Mouse (Mus musculus) CH12.LX (cell line): ENCODE measurements around the gene Abhd16a. TPM values are rescaled to one million over a fixed set of nuclear protein-coding genes. Genes with fewer than 3 reads are reported as not detected.

Source experiments
- DNase-seq: peaks from one replicate; pipeline ENCODE4 v3.0.0-alpha.2; 2013; ENCODE audit errors: extremely low read depth
- H3K27ac ChIP-seq: 2 replicates; pipeline ENCODE4 v1.5.1; 2012; ENCODE audit warnings: low read depth, mild to moderate bottlenecking, control low read depth, moderate library complexity; ENCODE audit not compliant: insufficient read depth
- H3K27me3 ChIP-seq: replicated peaks from 2 replicates; pipeline ENCODE3; 2012; ENCODE audit warnings: inconsistent platforms
- H3K36me3 ChIP-seq, 2 experiments: replicated peaks in 1 of 2; 2 replicates each; pipeline versions ENCODE3 to v1.6.1; 2012; ENCODE audit warnings: inconsistent platforms in 1 of 2, low read length in 1 of 2, mild to moderate bottlenecking in 1 of 2, mixed read lengths in 1 of 2, moderate library complexity in 1 of 2; ENCODE audit not compliant: control insufficient read depth in 1 of 2, insufficient read depth in 1 of 2
- H3K4me1 ChIP-seq, 2 experiments: 2 replicates each; pipeline ENCODE4 v1.6.1; 2012; ENCODE audit warnings: inconsistent platforms in 1 of 2, moderate library complexity in 1 of 2; ENCODE audit not compliant: insufficient read depth in 2 of 2, control insufficient read depth in 1 of 2
- H3K4me2 ChIP-seq: 2 replicates; pipeline ENCODE4 v1.6.1; 2012; ENCODE audit warnings: low read depth, mild to moderate bottlenecking, control low read depth; ENCODE audit not compliant: poor library complexity, insufficient read depth, severe bottlenecking
- H3K4me3 ChIP-seq, 3 experiments: fragments of 150-350 bp in 1 of 3; sonication (generic) in 1 of 3; replicated peaks in 1 of 3; 2 replicates each; pipeline versions ENCODE3 to v1.5.1; 2011 to 2012; ENCODE audit warnings: low read depth in 2 of 3, low read length in 2 of 3, mild to moderate bottlenecking in 2 of 3, moderate library complexity in 2 of 3, control low read depth in 1 of 3, improper control_type of control experiment in 1 of 3, inconsistent platforms in 1 of 3, mixed read lengths in 1 of 3; ENCODE audit not compliant: poor library complexity in 1 of 3
- H3K79me2 ChIP-seq: replicated peaks from 2 replicates; pipeline ENCODE4 v1.6.1; 2012; ENCODE audit warnings: mild to moderate bottlenecking, moderate library complexity; ENCODE audit not compliant: control insufficient read depth, poor library complexity, insufficient read depth, severe bottlenecking; ENCODE audit errors: extremely low read depth
- H3K9ac ChIP-seq: 2 replicates; pipeline ENCODE4 v1.6.1; 2012; ENCODE audit warnings: low read depth, mild to moderate bottlenecking, control low read depth, moderate library complexity; ENCODE audit not compliant: insufficient read depth
- H3K9me3 ChIP-seq: replicated peaks from 2 replicates; pipeline ENCODE3; 2012; ENCODE audit warnings: low read length, inconsistent platforms, mixed read lengths
- BHLHE40 ChIP-seq: IDR thresholded peaks from 2 replicates; pipeline ENCODE4 v1.6.1; 2011; ENCODE audit warnings: mild to moderate bottlenecking, low read depth, low read length, improper control_type of control experiment
- CHD1 ChIP-seq: IDR thresholded peaks from 2 replicates; pipeline ENCODE4 v1.6.1; 2012; ENCODE audit warnings: low read depth, low read length, improper control_type of control experiment, inconsistent platforms
- CTCF ChIP-seq, 2 experiments: IDR thresholded peaks in 1 of 2; conservative IDR thresholded peaks in 1 of 2; 2 replicates each; pipeline ENCODE4 v1.5.1; 2011 to 2012; ENCODE audit warnings: low read depth in 2 of 2, low read length in 2 of 2, improper control_type of control experiment in 1 of 2, inconsistent platforms in 1 of 2, mild to moderate bottlenecking in 1 of 2, moderate library complexity in 1 of 2
- E2F4 ChIP-seq: IDR thresholded peaks from 2 replicates; pipeline ENCODE4 v1.6.1; 2011; ENCODE audit warnings: low read depth, low read length, improper control_type of control experiment; ENCODE audit not compliant: insufficient replicate concordance
- ELF1 ChIP-seq: IDR thresholded peaks from 2 replicates; pipeline ENCODE4 v1.6.1; 2014; ENCODE audit warnings: low read depth, mild to moderate bottlenecking, inconsistent platforms, low read length, improper control_type of control experiment
- HCFC1 ChIP-seq: IDR thresholded peaks from 2 replicates; pipeline ENCODE4 v1.6.1; 2012; ENCODE audit warnings: low read depth, mild to moderate bottlenecking, inconsistent platforms, low read length, improper control_type of control experiment
- MAFK ChIP-seq: IDR thresholded peaks from 2 replicates; pipeline ENCODE4 v1.6.1; 2011; ENCODE audit warnings: low read length, improper control_type of control experiment; ENCODE audit not compliant: insufficient replicate concordance
- MAX ChIP-seq: IDR thresholded peaks from 2 replicates; pipeline ENCODE4 v1.6.1; 2011; ENCODE audit warnings: low read length, improper control_type of control experiment
- MAZ ChIP-seq: IDR thresholded peaks from 2 replicates; pipeline ENCODE4 v1.6.1; 2012; ENCODE audit warnings: low read depth, mild to moderate bottlenecking, inconsistent platforms, low read length, improper control_type of control experiment, moderate library complexity
- MEF2A ChIP-seq: IDR thresholded peaks from 2 replicates; pipeline ENCODE4 v1.6.1; 2014; ENCODE audit warnings: low read depth, mild to moderate bottlenecking, inconsistent platforms, low read length, improper control_type of control experiment, borderline replicate concordance
- MXI1 ChIP-seq: IDR thresholded peaks from 2 replicates; pipeline ENCODE4 v1.6.1; 2011; ENCODE audit warnings: mild to moderate bottlenecking, low read depth, low read length, improper control_type of control experiment
- MYC ChIP-seq: IDR thresholded peaks from 2 replicates; pipeline ENCODE4 v1.6.1; 2011; ENCODE audit warnings: low read depth, mild to moderate bottlenecking, improper control_type of control experiment, low read length
- NELFE ChIP-seq: IDR thresholded peaks from 2 replicates; pipeline ENCODE4 v1.6.1; 2011; ENCODE audit warnings: low read depth, low read length, improper control_type of control experiment
- NRF1 ChIP-seq: IDR thresholded peaks from 2 replicates; pipeline ENCODE4 v1.6.1; 2014; ENCODE audit warnings: low read depth, mild to moderate bottlenecking, inconsistent platforms, low read length, improper control_type of control experiment, moderate library complexity
- POLR2A ChIP-seq: IDR thresholded peaks from 2 replicates; pipeline ENCODE4 v1.6.1; 2011; ENCODE audit warnings: low read depth, mild to moderate bottlenecking, improper control_type of control experiment, low read length
- POLR2AphosphoS2 ChIP-seq: IDR thresholded peaks from 2 replicates; pipeline ENCODE4 v1.6.1; 2011; ENCODE audit warnings: low read depth, low read length, improper control_type of control experiment
- RCOR1 ChIP-seq: conservative IDR thresholded peaks from 2 replicates; pipeline ENCODE4 v1.6.1; 2012; ENCODE audit warnings: low read depth, mild to moderate bottlenecking, inconsistent platforms, low read length, improper control_type of control experiment
- SIN3A ChIP-seq: IDR thresholded peaks from 2 replicates; pipeline ENCODE4 v1.6.1; 2012; ENCODE audit warnings: low read length, improper control_type of control experiment, inconsistent platforms
- TCF12 ChIP-seq: IDR thresholded peaks from 2 replicates; pipeline ENCODE4 v1.6.1; 2014; ENCODE audit warnings: low read depth, mild to moderate bottlenecking, inconsistent platforms, low read length, improper control_type of control experiment
- UBTF ChIP-seq: IDR thresholded peaks from 2 replicates; pipeline ENCODE4 v1.6.1; 2012; ENCODE audit warnings: low read depth, mild to moderate bottlenecking, inconsistent platforms, low read length, improper control_type of control experiment, moderate library complexity
- ZMIZ1 ChIP-seq: IDR thresholded peaks from 2 replicates; pipeline ENCODE4 v1.6.1; 2012; ENCODE audit warnings: low read depth, mild to moderate bottlenecking, inconsistent platforms, low read length, improper control_type of control experiment
- dilution Hi-C: fragments of 300-500 bp; cut with MboI; formaldehyde crosslinking; loops from 2 replicates; pipeline ENCODE4 v1.14.3; 2020; ENCODE audit warnings: low sequenced_read_pairs; ENCODE audit not compliant: extremely low pct_unique_long_range_greater_than_20kb, extremely low pct_ligation_motif_present
- in situ Hi-C: fragments of 300-500 bp; cut with MboI; formaldehyde crosslinking; loops from 3 replicates; pipeline ENCODE4 v1.14.3; 2019; ENCODE audit warnings: low sequenced_read_pairs, low pct_ligation_motif_present, low pct_unique_long_range_greater_than_20kb, mixed read lengths
- polyA plus RNA-seq: library from polyadenylated mRNA; unstranded; fragments of >175 nt; gene quantifications from 2 replicates; pipeline ENCODE4 v1.2.1, GENCODE M21; 2012; ENCODE audit warnings: low read depth; ENCODE audit not compliant: insufficient read length
- total RNA-seq, 2 experiments: library from RNA; depleted of rRNA; stranded (reverse); fragments of 300-350 nt in 1 of 2; fragments of >200 nt in 1 of 2; gene quantifications; 2 replicates each; pipeline ENCODE4 v1.2.3; 2012 to 2014

Gene Abhd16a
- 15.3 and 16.2 TPM in 2 replicates for total RNA-seq (2012; rRNA removed)
- 11.7 and 16.6 TPM in 2 replicates for total RNA-seq (2014; rRNA removed)
- polyA plus RNA-seq, result 10.7 and 11.6 TPM in 2 replicates

DNA sequence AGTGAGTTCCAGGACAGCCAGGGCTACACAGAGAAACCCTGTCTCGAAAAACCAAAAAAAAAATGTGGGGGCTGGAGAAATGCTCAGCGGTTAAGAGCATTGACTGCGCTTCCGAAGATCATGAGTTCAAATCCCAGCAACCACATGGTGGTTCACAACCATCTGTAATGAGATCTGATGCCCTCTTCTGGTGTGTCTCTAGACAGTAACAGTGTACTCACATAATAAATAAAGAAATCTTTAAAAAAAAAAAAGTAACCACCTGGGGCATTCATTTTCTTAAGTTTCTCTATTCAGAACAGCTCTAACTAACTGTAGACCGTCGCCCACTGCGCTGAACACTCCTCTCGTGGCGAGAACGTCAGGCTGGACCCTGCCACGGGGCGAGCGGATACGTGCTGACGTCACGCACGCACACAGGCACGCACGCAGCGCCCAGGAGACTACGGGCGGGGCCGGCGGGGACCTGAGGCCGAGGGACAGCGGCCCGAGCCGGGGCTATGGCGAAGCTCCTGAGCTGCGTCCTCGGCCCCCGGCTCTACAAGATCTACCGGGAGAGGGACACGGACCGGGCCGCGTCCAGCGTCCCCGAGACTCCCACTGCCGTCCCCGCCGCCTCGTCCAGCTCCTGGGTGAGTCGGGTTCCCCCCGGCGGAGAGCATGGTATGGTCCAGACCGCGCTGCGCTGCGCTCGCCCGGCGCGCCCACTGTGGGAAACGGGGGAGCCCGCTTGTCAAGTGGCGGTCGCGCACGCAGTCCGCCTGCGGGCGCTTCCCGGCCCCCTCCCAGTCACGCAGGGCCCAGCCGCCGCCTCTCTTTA is at the start of gene Abhd16a:
Gene Abhd16a (plus strand): TSS at position 439 of the 820 bp plus-strand sequence.
- Histone ChIP-seq H3K27me3 (peaks cover 17% of the 10 kb centered on the region), H3K36me3 (peaks cover 13 to 34% of the 10 kb centered on the region in 2 experiments), H3K4me2 (peak within 1 kb of the TSS; percentile 87), H3K79me2 (no peaks in the 10 kb centered on the region; the same call in 1 of the 2 replicates), H3K4me1 (peaks cover 6 to 10% of the 10 kb centered on the region in 2 experiments), H3K4me3 (peak within 1 kb of the TSS; percentile 61 to 70 (median 66)), H3K27ac (peak within 1 kb of the TSS; percentile 33; the same call in 1 of the 2 replicates)
- dilution Hi-C loops (no loop called here), in situ Hi-C loops (no loop called here)
- TF ChIP-seq CTCF (conservative IDR thresholded peaks at IDR 0.05 in 1 of 2, IDR thresholded peaks at IDR 0.05 in 1 of 2; ENCODE audit: low read depth in 2 of 2, low read length in 2 of 2) (peak in 1 of 2 experiments; percentile 36; a peak in 2 of 4 replicates), POLR2AphosphoS2 (0 out of 2 replicates have a peak, but pooled peaks have one; percentile 39), TCF12 (peak; percentile 68; the same call in 1 of the 2 replicates), CHD1 (peak; percentile 98), UBTF (no peak), NRF1 (no peak; the same call in none of the 2 replicates), ZMIZ1 (peak; percentile 59), BHLHE40 (peak; percentile 69), MYC (peak; percentile 86), NELFE (peak; percentile 75), MAZ (peak; percentile 68), POLR2A (peak; percentile 85), MEF2A (no peak; the same call in 1 of the 2 replicates), SIN3A (peak; percentile 82), RCOR1 (no peak), MAX (peak; percentile 87), E2F4 (no peak), HCFC1 (peak; percentile 44), MAFK (no peak), MXI1 (0 out of 2 replicates have a peak, but pooled peaks have one; percentile 69), ELF1 (peak; percentile 8; the same call in 1 of the 2 replicates)
- TF ChIP-seq, all 38 proteins: peak for 15
- Histone ChIP-seq H3K9ac (peak within 1 kb of the TSS; percentile 87), H3K9me3 (no peaks in the 10 kb centered on the region)
- DNase-seq, result peak; percentile 91
